Mouse (Mus musculus): ENCODE data around the gene Gm21976. TPM values are rescaled to one million over a fixed set of nuclear protein-coding genes. Genes with fewer than 3 reads are reported as not detected.

The Gm21976 gene
- not detected for total RNA-seq (2021)

GRCm38 (mm10) chr13:98279686-98280085 is at the start of gene Gm21976:
Gm21976 (plus strand) TSS chr13:98279887.
- DNase-seq (ENCODE audit: low spot score in 2 of 2) = no peak
- intact Hi-C loops (cut with DNase I) = no loop called here

DNA sequence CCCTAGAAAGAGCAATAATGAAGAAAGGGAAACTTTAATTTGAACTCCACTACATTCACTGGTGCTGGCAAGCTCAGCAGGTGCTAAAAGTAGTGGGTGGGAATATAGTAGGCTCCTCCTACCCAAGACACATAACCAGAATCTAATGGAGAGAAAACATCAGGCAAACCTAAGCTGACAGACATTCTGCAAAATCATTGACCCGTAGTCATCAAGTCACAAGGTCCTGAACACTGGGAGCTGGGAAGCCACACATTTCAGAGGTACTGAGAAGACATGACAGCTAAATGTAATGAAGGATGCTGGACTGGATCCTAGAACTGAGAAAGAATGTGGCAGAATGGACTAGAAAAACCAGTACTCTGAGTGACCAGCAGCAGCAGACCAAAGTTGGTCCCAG is 49.2 kb upstream of the Gm21976 start:
- no peak for DNase-seq (ENCODE audit: low spot score in 2 of 2)
- intact Hi-C loops (cut with DNase I) = no loop called here

DNA sequence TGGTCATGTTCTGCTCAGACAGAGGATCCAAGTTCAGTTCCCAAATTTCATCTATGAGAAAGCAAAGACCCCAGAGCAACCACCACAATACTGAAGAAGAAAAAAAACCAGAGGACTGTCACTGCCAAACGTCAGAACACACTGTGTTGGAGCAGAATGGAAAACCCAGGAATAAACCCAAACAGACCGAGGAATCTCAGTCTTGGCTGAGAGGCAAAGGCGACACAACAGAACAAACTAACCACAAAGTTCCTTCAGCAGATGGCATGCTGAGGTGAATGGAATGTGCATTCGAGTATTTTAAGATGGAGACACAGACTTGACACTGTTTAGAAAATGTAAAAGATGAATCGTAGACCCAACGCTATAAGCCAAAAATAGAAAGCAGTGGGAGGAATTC is 44.2 kb upstream of the Gm21976 start:
- intact Hi-C loops (cut with DNase I) = no loop called here
- DNase-seq (ENCODE audit: low spot score in 2 of 2) = peak in 1 of 2 experiments; percentile 21

GRCm38 (mm10) chr13:98239978-98240641 is 39.6 kb upstream of the Gm21976 start:
- DNase-seq (ENCODE audit: low spot score in 2 of 2) = peak; percentile 81 to 88
- intact Hi-C loops (cut with DNase I) = loop anchor here (1.0 to 10.0 kb wide), 2 partner anchors 209 to 1005 kb away; no protein-coding TSS in a partner anchor

- no peak for DNase-seq (ENCODE audit: low spot score in 2 of 2)
- intact Hi-C loops (cut with DNase I) = loop anchor here (10.0 kb wide), 1 partner anchor 1007 kb away; no protein-coding TSS in a partner anchor
Measured at GRCm38 (mm10) chr13:98241531-98242282, 38.0 kb upstream of the Gm21976 start.

GRCm38 (mm10) chr13:98244571-98245350 is 34.9 kb upstream of the Gm21976 start:
- intact Hi-C loops (cut with DNase I) = loop anchor here (10.0 kb wide), 1 partner anchor 1010 kb away; no protein-coding TSS in a partner anchor
- no peak for DNase-seq (ENCODE audit: low spot score in 2 of 2)

DNA sequence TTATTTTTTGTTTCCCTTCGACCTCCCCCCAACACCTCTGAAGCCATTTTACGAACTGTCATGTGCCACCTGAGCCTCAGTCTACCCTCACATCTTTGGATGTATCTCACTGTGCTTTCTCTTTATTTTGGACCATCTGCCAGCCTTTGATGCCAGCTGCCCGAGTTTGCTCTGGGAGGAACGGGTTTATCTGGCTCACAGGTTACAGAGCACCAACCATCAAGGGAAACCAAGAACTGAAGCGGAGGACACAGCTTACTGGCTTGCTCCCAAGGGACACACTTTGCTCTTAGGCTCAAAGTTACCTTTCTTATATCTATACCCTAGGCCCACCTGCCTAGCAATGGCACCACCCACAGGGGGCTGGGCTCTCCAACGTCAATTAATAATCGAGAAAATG is 34.3 kb upstream of the Gm21976 start:
- no peak for DNase-seq (ENCODE audit: low spot score in 2 of 2)
- intact Hi-C loops (cut with DNase I) = loop anchor here (10.0 kb wide), 1 partner anchor 1011 kb away; no protein-coding TSS in a partner anchor

GRCm38 (mm10) chr13:98249594-98249993 is 30.1 kb upstream of the Gm21976 start:
- intact Hi-C loops (cut with DNase I) = loop anchor here (10.0 kb wide), 1 partner anchor 1015 kb away; no protein-coding TSS in a partner anchor

DNA sequence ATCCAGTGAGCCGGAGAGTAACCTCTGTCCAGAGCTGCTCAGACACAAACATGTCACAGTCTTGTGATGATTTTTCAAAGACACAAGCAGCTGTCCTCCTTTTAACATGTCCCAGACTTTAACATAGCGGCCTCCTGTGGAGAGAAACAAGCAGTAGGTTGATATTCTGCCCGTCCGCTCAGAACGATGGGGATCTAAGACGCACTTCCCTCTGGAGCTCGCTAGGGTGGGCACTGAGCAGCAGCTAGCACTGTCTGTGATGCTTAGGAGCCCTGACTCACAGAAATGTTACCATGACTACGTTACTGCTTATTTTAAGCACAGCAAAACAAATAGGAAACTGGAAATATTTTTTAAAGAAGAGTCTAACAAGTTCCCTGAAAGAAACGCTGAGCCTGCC is 24.8 kb upstream of the Gm21976 start:
- peak; percentile 71 to 93 for DNase-seq (ENCODE audit: low spot score in 2 of 2)
- intact Hi-C loops (cut with DNase I) = no loop called here

More at GRCm38 (mm10) chr13:98249594-98249993, 30.1 kb upstream of the Gm21976 start:
- DNase-seq (ENCODE audit: low spot score in 2 of 2) = no peak

DNA sequence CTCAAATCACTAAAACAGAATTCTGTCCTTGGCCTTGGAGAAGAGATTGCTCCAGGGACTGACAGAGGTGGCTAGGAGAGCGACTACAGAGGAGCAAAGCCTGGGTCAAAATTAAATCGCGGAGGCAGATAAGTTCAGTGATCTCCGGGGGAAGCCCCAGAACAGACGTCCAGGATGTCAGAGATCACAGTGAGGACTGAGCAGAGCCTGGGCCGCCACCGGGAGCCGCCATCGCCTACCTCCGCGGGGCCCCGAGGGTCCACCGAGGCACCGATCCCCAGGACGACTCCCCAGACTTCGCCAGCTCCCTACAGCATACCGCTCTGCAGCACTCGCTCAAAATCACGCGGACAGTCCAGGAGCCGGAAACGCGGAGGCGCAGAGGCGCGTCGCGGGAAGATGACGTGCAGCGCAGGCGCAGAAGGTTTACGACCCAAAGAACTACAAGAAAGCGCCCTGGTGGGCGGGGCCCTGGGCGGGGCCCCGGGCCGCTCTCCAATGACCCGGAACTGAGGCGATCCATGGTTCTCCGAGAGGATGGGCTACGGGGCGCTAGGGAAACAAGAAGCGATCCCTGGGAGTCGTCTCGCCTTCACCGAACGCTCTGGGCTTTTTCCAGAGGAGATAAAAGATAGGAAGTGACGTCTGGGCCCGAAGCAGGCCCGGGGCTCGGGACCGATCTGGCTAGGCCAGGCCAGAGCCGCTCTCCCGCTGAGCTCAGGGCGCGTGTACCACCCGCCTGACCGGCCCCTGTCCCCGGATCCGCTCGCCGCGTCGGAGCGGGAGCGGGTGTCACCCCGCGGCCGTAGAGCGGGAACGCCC is 16.8 kb upstream of the Gm21976 start, which contains the start of the genes Utp15 and Ankra2:
TSS of gene Utp15 (minus strand) at position 406 of the 822 bp plus-strand sequence.
TSS of gene Ankra2 (plus strand) at position 439 of the 822 bp plus-strand sequence.
- DNase-seq (ENCODE audit: low spot score in 2 of 2) = peak; percentile 97 to 99
- intact Hi-C loops (cut with DNase I) = loop anchor here (5.0 kb wide), 1 partner anchor 54 kb away; the partner anchor contains the start of gene Btf3

GRCm38 (mm10) chr13:98263458-98263987 is 16.2 kb upstream of the Gm21976 start:
- intact Hi-C loops (cut with DNase I) = loop anchor here (5.0 kb wide), 1 partner anchor 54 kb away; the partner anchor contains the start of gene Btf3
- DNase-seq (ENCODE audit: low spot score in 2 of 2) = no peak

GRCm38 (mm10) chr13:98264111-98264510 is 15.6 kb upstream of the Gm21976 start:
- intact Hi-C loops (cut with DNase I) = loop anchor here (5.0 kb wide), 1 partner anchor 53 kb away; the partner anchor contains the start of gene Btf3
- DNase-seq (ENCODE audit: low spot score in 2 of 2) = no peak

DNA sequence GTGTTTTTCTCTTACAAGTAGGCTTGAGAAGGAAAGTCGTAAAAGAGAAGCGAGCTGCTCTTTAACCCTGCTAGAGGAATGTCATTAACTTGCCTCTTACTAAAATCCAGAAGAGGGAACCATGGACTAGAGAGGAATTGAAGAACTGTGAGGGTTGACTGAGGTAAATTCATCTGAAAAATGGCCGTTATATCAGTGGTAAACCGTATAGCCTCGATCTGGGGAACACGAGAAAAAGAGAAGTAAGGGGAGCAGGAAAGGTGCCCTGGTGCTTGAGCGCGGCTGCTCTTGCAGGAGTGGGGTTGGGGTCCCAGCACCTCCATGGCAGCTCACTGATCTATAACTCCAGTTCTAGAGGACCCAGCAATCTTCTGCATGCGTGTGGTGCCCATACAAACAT is 5.7 kb upstream of the Gm21976 start:
- intact Hi-C loops (cut with DNase I) = no loop called here
- DNase-seq (ENCODE audit: low spot score in 2 of 2) = no peak

GRCm38 (mm10) chr13:98275646-98276045 is 4.0 kb upstream of the Gm21976 start:
- DNase-seq (ENCODE audit: low spot score in 2 of 2) = no peak
- intact Hi-C loops (cut with DNase I) = no loop called here

DNA sequence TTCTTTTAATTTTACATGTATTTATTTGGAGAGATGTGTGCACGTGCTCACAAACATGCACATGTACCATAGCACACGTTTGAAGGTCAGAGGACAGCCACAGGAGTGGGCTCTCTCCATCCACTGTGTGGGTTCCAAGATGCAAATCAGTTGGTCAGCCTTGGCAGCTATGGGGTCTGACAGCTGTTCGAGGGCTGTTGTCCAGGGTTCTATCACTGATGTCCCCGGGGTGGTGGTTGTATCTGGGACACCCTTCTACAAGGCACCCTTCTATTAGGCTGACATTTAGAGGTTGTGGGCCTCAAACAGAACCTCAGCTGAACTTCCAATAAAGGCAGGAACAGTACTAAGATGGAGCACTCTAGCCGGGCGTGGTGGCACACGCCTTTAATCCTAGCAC is 3.4 kb upstream of the Gm21976 start:
- DNase-seq (ENCODE audit: low spot score in 2 of 2) = no peak
- intact Hi-C loops (cut with DNase I) = no loop called here

DNA sequence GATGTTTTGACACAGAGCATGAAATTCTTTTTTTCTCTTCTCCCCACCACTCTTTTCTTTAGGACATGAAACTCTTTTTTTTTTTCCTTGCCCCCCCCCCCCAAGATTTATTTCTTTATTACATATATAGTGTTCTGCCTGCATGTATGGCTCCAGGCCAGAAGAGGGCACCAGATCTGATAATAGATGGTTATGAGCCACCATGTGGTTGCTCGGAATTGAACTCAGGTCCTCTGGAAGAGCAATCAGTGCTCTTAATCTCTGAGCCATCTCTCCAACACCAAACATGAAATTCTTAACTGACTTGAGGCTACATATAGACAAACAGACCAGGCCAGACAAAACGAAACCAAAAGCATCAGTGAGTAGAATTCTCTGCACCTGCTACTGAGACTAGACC is 2.2 kb upstream of the Gm21976 start:
- intact Hi-C loops (cut with DNase I) = no loop called here
- DNase-seq (ENCODE audit: low spot score in 2 of 2) = no peak

- DNase-seq (ENCODE audit: low spot score in 2 of 2) = no peak
- intact Hi-C loops (cut with DNase I) = no loop called here
Measured at GRCm38 (mm10) chr13:98280990-98281650, 1.4 kb downstream of the Gm21976 start.

GRCm38 (mm10) chr13:98290719-98291118 is 11.0 kb downstream of the Gm21976 start:
- intact Hi-C loops (cut with DNase I) = no loop called here
- DNase-seq (ENCODE audit: low spot score in 2 of 2) = no peak

Measured in left cerebral cortex, postnatal 25 days (tissue).